Mouse (Mus musculus) kidney, postnatal 0 days (tissue): Measurements from ENCODE around the gene Prss46. TPM values are rescaled to one million over a fixed set of nuclear protein-coding genes. Genes with fewer than 3 reads are reported as not detected.
A peak's percentile ranks its signal among the peaks of the same experiment; 100 is the strongest.

ENCODE experiments used
- ATAC-seq: fragments of 200-750 bp; cut with Nextera tagmentation; replicated peaks from 2 replicates; pipeline ENCODE4 v1.8.0; 2017; ENCODE audit warnings: low read depth, moderate number of reproducible peaks, moderate TSS enrichment, moderate library complexity; ENCODE audit not compliant: low FRiP score
- DNase-seq: peaks from one replicate; pipeline ENCODE4 v3.0.0-alpha.2; 2016; ENCODE audit warnings: low spot score
- H3K27ac ChIP-seq: fragments of 300-500 bp; sonication (generic); 2 replicates; pipeline ENCODE4 v1.5.1; 2014; ENCODE audit warnings: mild to moderate bottlenecking
- H3K27me3 ChIP-seq: fragments of 300-500 bp; sonication (generic); 2 replicates; pipeline ENCODE4 v1.6.1; 2014; ENCODE audit warnings: low read length, mixed read lengths; ENCODE audit not compliant: insufficient read depth
- H3K36me3 ChIP-seq: fragments of 300-500 bp; sonication (generic); 2 replicates; pipeline ENCODE4 v1.6.1; 2014; ENCODE audit warnings: low read length, mixed read lengths; ENCODE audit not compliant: insufficient read depth
- H3K4me1 ChIP-seq: fragments of 300-500 bp; sonication (generic); replicated peaks from 2 replicates; pipeline ENCODE4 v1.6.1; 2014; ENCODE audit warnings: antibody characterized with exemption, low read length, mixed read lengths; ENCODE audit not compliant: insufficient read depth
- H3K4me2 ChIP-seq: fragments of 300-500 bp; sonication (generic); 2 replicates; pipeline ENCODE4 v1.6.1; 2014; ENCODE audit warnings: mild to moderate bottlenecking, low read length, moderate library complexity, mixed read lengths
- H3K4me3 ChIP-seq: fragments of 300-500 bp; sonication (generic); replicated peaks from 2 replicates; pipeline ENCODE4 v1.5.1; 2014; ENCODE audit warnings: low read depth, low read length
- H3K9ac ChIP-seq: fragments of 300-500 bp; sonication (generic); 2 replicates; pipeline ENCODE4 v1.6.1; 2014; ENCODE audit warnings: low read depth, low read length
- H3K9me3 ChIP-seq: fragments of 300-500 bp; sonication (generic); replicated peaks from 2 replicates; pipeline ENCODE4 v1.6.1; 2016; ENCODE audit warnings: low read length, inconsistent platforms, mixed read lengths
- CTCF ChIP-seq: IDR thresholded peaks from 2 replicates; pipeline ENCODE4 v1.5.1; 2016; ENCODE audit warnings: antibody characterized with exemption, low read depth, mild to moderate bottlenecking, moderate library complexity
- WGBS: fragments of 180-500 bp; shearing (Covaris S2); extraction: QIAGEN DNeasy Blood & Tissue Kit; methylation state at CpG from one replicate; pipeline ENCODE4 v1.1.7; 2014; 5-methylcytosine and 5-hydroxymethylcytosine counted together
- polyA plus RNA-seq: library from polyadenylated mRNA; unstranded; fragments of >200 nt; fragmentation: Nextera tagmentation; extraction: Ambion mirVana; gene quantifications from 2 replicates; pipeline ENCODE4 v1.2.1, GENCODE M21; 2015

Prss46 gene
- polyA plus RNA-seq, 1 experiment from 2014 or later, result not detected

DNA sequence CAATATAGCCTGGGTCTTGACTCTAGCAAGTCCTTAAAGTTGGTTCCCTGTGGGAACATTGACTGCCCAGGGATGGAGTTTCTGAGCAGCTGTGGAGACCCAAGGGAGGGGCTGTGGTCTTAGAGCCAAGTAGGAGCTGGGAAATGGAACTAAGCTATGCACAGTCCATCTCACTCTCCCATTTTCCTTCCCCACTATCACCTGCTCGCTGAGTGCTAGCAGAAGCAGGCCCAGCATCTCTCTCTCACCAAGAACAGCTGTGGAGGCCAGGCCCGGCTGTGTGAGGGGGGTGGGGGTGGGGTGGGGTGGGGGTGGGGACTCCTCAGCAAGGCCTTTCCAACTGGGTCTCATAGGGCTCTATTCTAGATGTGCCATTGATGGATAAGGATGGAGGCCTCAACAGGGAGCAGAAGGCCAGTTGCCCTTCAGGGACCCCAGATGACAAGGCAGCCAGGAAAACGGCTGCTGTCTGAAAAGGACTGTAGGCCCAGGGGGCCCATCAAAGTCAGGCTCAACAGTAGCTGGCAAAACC lies 30.4 kb downstream of the Prss46 start:
- no peaks in the 10 kb centered on the region for H3K27me3 ChIP-seq
- H3K4me3 ChIP-seq, result no peak overlapping the region
- no peak overlapping the region for H3K27ac ChIP-seq
- no peaks in the 10 kb centered on the region for H3K9me3 ChIP-seq
- no peak for TF ChIP-seq CTCF
- ATAC-seq (no peak), DNase-seq (no peak)
- 17% methylated on average over 3 of the region's 3 CpGs for WGBS
- no peak overlapping the region for H3K9ac ChIP-seq
- H3K36me3 ChIP-seq, result no peaks in the 10 kb centered on the region
- 0 out of 2 replicates have a peak, but pooled peaks cover 8% of the 10 kb centered on the region for H3K4me1 ChIP-seq
- no peak overlapping the region for H3K4me2 ChIP-seq

DNA sequence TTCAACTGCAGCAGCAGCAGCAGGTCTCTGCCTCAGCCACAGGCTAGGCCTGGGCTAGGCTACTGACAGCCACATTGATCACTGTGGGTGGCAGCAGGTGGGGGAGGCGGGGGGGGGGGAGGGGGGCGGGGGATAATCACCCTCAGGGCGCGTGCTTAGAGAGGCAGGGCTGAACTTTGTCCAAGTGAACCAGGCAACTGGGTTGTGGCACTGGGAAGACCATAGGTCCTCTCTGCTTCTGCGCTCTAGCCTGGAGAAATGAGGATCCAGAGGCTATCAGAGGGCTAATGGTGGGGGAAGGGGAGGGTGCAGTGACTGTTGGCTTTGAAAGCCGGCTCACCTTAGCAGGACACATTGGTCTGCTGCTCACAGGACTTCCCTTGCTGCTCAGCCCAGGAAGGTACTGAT lies 31.0 kb downstream of the Prss46 start:
- Histone ChIP-seq H3K9ac (no peak overlapping the region), H3K4me3 (no peak overlapping the region), H3K36me3 (no peaks in the 10 kb centered on the region), H3K4me1 (0 out of 2 replicates have a peak, but pooled peaks cover 11% of the 10 kb centered on the region), H3K27ac (no peak overlapping the region), H3K9me3 (no peaks in the 10 kb centered on the region), H3K27me3 (no peaks in the 10 kb centered on the region), H3K4me2 (no peak overlapping the region)
- WGBS, result 46% methylated on average over 5 of the region's 6 CpGs
- DNase-seq (no peak), ATAC-seq (no peak)
- no peak for TF ChIP-seq CTCF

DNA sequence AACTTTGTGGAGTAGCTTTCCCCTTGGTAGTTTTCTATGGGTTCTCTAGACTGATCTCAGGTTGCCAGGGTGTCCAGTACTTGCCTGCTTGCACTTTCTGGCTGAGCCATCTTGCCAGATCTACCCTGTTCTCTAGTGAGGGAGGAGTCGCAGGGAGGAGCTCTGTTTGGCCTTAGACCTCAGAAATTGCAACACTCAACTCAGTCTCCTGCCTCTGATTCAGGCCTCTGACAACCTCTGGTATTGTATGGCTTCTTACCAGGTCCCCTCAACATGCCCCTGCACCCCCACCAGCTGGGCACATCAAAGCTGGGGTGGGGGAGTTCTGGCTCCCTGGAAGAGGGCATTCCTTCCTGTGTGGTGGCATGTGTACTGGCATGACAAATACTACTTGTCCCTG lies 33.0 kb downstream of the Prss46 start:
- no peak overlapping the region for H3K4me2 ChIP-seq
- ATAC-seq (no peak), DNase-seq (no peak)
- WGBS, result 73% methylated on average over 1 of the region's 1 CpGs
- H3K4me1 ChIP-seq, result peaks cover 16% of the 10 kb centered on the region; the same call in 1 of the 2 replicates
- no peak overlapping the region for H3K27ac ChIP-seq
- H3K36me3 ChIP-seq, result no peaks in the 10 kb centered on the region
- no peak for TF ChIP-seq CTCF
- no peaks in the 10 kb centered on the region for H3K27me3 ChIP-seq
- no peak overlapping the region for H3K9ac ChIP-seq
- H3K4me3 ChIP-seq, result no peak overlapping the region
- no peaks in the 10 kb centered on the region for H3K9me3 ChIP-seq

DNA sequence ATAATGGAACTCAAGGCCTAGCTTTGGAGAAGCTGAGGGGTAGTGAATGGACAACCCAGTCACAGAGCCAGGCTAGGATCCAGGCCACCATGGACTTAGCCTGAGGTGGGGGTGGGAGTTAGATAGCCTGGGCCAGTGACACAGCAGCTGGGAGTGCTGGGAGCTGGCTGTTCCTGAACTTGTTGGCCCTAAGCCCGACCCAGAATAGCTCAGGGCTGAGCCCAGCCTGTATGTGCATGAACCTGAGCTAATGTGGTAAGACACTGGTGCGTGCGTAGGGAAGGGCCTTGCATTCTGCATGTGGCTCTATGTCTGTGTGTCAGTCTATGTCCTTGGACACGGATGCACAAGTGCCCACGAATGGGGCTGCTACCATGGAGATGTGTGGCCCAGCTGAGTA lies 33.6 kb downstream of the Prss46 start:
- H3K27ac ChIP-seq, result no peak overlapping the region
- no peaks in the 10 kb centered on the region for H3K9me3 ChIP-seq
- H3K4me1 ChIP-seq, result peaks cover 16% of the 10 kb centered on the region; the same call in 1 of the 2 replicates
- no peak overlapping the region for H3K9ac ChIP-seq
- H3K27me3 ChIP-seq, result no peaks in the 10 kb centered on the region
- no peaks in the 10 kb centered on the region for H3K36me3 ChIP-seq
- no peak for DNase-seq
- no peak for TF ChIP-seq CTCF
- WGBS, result 84% methylated on average over 5 of the region's 5 CpGs
- H3K4me3 ChIP-seq, result no peak overlapping the region
- H3K4me2 ChIP-seq, result no peak overlapping the region
- ATAC-seq, result no peak

DNA sequence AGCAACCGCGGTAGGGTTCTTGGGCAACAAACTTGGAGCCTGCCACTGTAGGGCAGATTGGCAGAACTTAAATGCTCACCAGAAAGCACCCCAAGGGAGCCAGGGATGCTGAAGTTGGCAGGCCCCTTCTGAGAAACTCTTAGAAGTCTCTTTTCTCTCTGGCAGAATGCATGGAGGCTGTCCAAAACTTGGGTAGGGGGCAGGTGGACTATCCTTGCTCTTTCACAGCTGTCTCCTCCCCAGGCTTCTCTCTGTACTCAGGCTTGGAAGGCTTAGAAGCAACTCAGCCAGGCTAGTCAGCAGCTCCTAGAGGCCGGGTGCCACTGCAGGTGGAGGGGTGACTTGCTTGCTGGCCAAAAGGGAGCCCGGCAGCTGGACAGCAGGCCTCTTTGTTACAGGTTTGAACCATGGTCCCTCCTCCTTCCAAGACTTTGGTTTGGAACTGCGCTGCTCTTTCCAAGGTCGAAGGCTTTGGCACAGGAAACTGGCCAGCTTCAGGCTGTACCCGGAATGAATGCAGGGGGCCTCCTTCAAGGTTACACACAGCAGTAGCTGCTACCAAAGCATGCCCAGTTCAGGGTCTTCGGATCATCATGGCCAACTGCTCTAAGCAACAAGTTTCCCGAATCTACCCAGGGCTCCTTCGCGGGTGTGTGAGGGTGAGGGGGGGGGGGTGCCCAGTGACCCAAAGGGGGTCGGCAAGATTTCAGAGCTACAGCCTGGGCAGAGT lies 35.0 kb downstream of the Prss46 start, which contains the start of gene Als2cl:
TSS of gene Als2cl (plus strand) at position 680 of the 730 bp plus-strand sequence.
- H3K36me3 ChIP-seq, result 0 out of 2 replicates have a peak, but pooled peaks cover 3% of the 10 kb centered on the region
- 16% methylated on average over 12 of the region's 12 CpGs for WGBS
- peak within 1 kb of the TSS; percentile 62 for H3K4me3 ChIP-seq
- ATAC-seq (no peak; the same call in 1 of the 2 replicates), DNase-seq (peak; percentile 20)
- H3K4me2 ChIP-seq, result peak within 1 kb of the TSS; percentile 88
- peak within 1 kb of the TSS; percentile 86 for H3K27ac ChIP-seq
- H3K9me3 ChIP-seq, result no peaks in the 10 kb centered on the region
- TF ChIP-seq CTCF, result no peak
- no peaks in the 10 kb centered on the region for H3K27me3 ChIP-seq
- peak within 1 kb of the TSS; percentile 58 for H3K9ac ChIP-seq
- peaks cover 10% of the 10 kb centered on the region; the same call in 1 of the 2 replicates for H3K4me1 ChIP-seq

DNA sequence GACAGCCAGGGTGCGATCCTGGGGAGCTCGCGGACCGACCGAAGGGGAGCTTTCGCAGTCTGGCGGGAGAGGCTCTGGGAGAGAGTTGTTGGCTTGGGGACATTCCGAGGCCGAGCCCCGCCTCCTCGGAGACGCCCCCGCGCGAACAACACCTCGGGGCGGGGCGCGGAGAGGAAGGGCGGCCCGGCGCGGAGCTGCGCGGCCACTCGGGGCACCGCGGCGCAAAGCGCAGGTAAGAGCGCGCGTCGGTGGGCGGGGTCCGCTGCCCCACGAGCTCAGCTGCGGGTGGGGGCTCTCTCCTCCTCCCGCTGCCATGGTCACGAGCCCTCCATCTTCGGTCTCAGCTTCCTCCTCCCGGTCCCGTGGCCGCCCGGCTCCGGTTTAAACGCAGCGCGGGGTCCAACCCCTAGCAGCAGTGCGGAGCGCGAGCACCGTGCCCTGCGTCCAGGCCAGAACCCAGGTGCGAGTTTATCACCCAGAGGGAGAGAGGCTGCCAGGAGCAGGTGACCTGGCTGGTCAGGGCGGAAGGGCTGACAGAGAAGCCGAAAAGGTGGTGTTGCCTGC lies 35.8 kb downstream of the Prss46 start, which contains the start of gene Tmie:
TSS of gene Tmie (minus strand) at position 116 of the 564 bp plus-strand sequence.
- peaks cover 10% of the 10 kb centered on the region; the same call in 1 of the 2 replicates for H3K4me1 ChIP-seq
- no peak for TF ChIP-seq CTCF
- DNase-seq (peak; percentile 83), ATAC-seq (peak; percentile 73)
- H3K4me3 ChIP-seq, result peak within 1 kb of the TSS; percentile 62
- H3K27me3 ChIP-seq, result no peaks in the 10 kb centered on the region
- H3K9me3 ChIP-seq, result no peaks in the 10 kb centered on the region
- H3K4me2 ChIP-seq, result peak within 1 kb of the TSS; percentile 88
- under 1% methylated on average over 49 of the region's 57 CpGs for WGBS
- 0 out of 2 replicates have a peak, but pooled peaks cover 3% of the 10 kb centered on the region for H3K36me3 ChIP-seq
- peak within 1 kb of the TSS; percentile 58 for H3K9ac ChIP-seq
- peak within 1 kb of the TSS; percentile 86 for H3K27ac ChIP-seq
